Mouse (Mus musculus) cerebellum, postnatal 10 days (tissue): ENCODE results near the gene Gm42791.

Experiments
- DNase-seq, 2 experiments: peaks; one replicate each; pipeline ENCODE4 v3.0.0; 2021; ENCODE audit warnings: mixed read lengths in 2 of 2

Gm42791 gene

GRCm38 (mm10) chr5:148948577-148948976, 46.4 kb downstream of the Gm42791 start:
- no peak for DNase-seq

- DNase-seq: no peak
These were observed 47.5 kb downstream of the Gm42791 start for GRCm38 (mm10) chr5:148947412-148947811.

- DNase-seq: peak; percentile 51 to 61
These were observed 48.2 kb downstream of the Gm42791 start for GRCm38 (mm10) chr5:148946787-148947186.

- DNase-seq: no peak
These were observed 49.2 kb downstream of the Gm42791 start for GRCm38 (mm10) chr5:148945735-148946134.

GRCm38 (mm10) chr5:148944024-148944423, 50.9 kb downstream of the Gm42791 start:
- DNase-seq: no peak

GRCm38 (mm10) chr5:148943444-148943843, 51.5 kb downstream of the Gm42791 start:
- DNase-seq: no peak

- no peak for DNase-seq
These were observed 52.0 kb downstream of the Gm42791 start for GRCm38 (mm10) chr5:148942957-148943356.

GRCm38 (mm10) chr5:148942305-148942704, 52.6 kb downstream of the Gm42791 start:
- peak; percentile 46 to 59 for DNase-seq

GRCm38 (mm10) chr5:148941867-148942266, 53.1 kb downstream of the Gm42791 start:
- DNase-seq: peak in 1 of 2 experiments; percentile 37

- DNase-seq: no peak
These were observed 55.0 kb downstream of the Gm42791 start for GRCm38 (mm10) chr5:148939948-148940382.

GRCm38 (mm10) chr5:148936516-148936951, 58.4 kb downstream of the Gm42791 start:
- no peak for DNase-seq

GRCm38 (mm10) chr5:148935871-148936270, 59.1 kb downstream of the Gm42791 start:
- DNase-seq: no peak

GRCm38 (mm10) chr5:148935071-148935821, 59.7 kb downstream of the Gm42791 start:
- DNase-seq: no peak

- no peak for DNase-seq
These were observed 60.5 kb downstream of the Gm42791 start for GRCm38 (mm10) chr5:148934457-148934856.

GRCm38 (mm10) chr5:148933767-148934166, 61.2 kb downstream of the Gm42791 start:
- no peak for DNase-seq

- no peak for DNase-seq
These were observed 63.6 kb downstream of the Gm42791 start for GRCm38 (mm10) chr5:148931301-148931700.

- DNase-seq: no peak
These were observed 65.9 kb downstream of the Gm42791 start, which contains the start of gene Katnal1 for GRCm38 (mm10) chr5:148929116-148929449. TSS of gene Katnal1 (minus strand) at chr5:148929320.

- peak; percentile 95 to 97 for DNase-seq
These were observed 66.4 kb downstream of the Gm42791 start for GRCm38 (mm10) chr5:148928382-148929115.

- DNase-seq: no peak
These were observed 67.2 kb downstream of the Gm42791 start for GRCm38 (mm10) chr5:148927717-148928223.

- DNase-seq: no peak
These were observed 70.4 kb downstream of the Gm42791 start for GRCm38 (mm10) chr5:148924586-148924985.

- DNase-seq: no peak
These were observed 70.9 kb downstream of the Gm42791 start for GRCm38 (mm10) chr5:148924051-148924450.

- no peak for DNase-seq
These were observed 71.5 kb downstream of the Gm42791 start for GRCm38 (mm10) chr5:148923408-148923807.

GRCm38 (mm10) chr5:148922773-148923172, 72.2 kb downstream of the Gm42791 start:
- DNase-seq: no peak

- no peak for DNase-seq
These were observed 76.9 kb downstream of the Gm42791 start for GRCm38 (mm10) chr5:148918049-148918448.
